Comparison of ENCODE assay signal across 8 mouse cellular contexts in the genomic region with DNA sequence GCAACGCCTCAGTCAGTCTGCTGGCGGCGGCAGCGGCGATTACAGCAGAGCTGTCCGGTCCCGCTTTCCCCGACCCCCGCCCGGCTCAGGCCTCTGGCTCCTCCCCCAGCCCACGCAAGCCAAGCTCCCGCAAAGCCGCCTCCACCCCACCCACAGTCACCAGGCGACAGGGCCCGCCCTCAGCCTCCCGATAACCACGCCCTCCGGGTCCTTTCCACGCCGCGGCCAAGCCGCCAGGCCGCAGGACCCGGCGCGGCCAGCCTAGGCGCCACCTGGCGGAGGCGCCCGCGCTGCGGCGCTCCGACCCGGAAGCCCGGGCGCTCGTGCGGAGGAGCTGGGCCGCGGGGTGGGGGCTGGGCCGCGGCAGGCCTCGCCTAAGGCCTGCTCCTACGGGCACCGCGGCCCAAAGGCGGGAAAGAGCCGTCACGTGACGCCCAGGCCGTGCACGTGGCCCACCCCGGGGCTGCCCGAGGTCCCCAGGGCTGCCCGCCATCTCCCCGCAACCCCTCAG. TPM values are rescaled to one million over a fixed set of nuclear protein-coding genes. Genes with fewer than 3 reads are reported as not detected.
DNase-seq lines count a peak whose midpoint lies in the region; ATAC-seq and TF ChIP-seq lines count a peak whose summit lies in the region.

No protein-coding gene starts in this region.

- H3K27me3 ChIP-seq in embryonic facial prominence, embryonic 13.5 days: no peaks in the 10 kb centered on the region

- no peak for TF ChIP-seq POLR2A in bone marrow, adult 2 months (IDR thresholded peaks at IDR 0.05; ENCODE audit: borderline replicate concordance, control insufficient read depth, low read depth, low read length)

- H3K9me3 ChIP-seq in embryonic facial prominence, embryonic 13.5 days: peaks cover 10% of the 10 kb centered on the region

- peak; percentile 61; the same call in 1 of the 2 replicates for TF ChIP-seq CTCF in bone marrow, adult 2 months (IDR thresholded peaks at IDR 0.05; ENCODE audit: control insufficient read depth, insufficient read depth, low read length)

- DNase-seq in heart, adult 18-20 months: peak; percentile 91 to 95
- peak; percentile 80 for DNase-seq in kidney, adult 11 months
- peak; percentile 77 to 83 for DNase-seq in left cerebral cortex, postnatal 36 days (ENCODE audit: low spot score in 2 of 2)
- peak; percentile 95 for DNase-seq in mesoderm, embryonic 11.5 days (ENCODE audit: low read depth, low spot score)
- peak; percentile 76 for DNase-seq in right cerebral cortex, postnatal 25 days
- DNase-seq in urinary bladder, postnatal 25 days (ENCODE audit: low spot score): peak; percentile 81

- peak overlapping the region; percentile 68 for H3K4me2 ChIP-seq in embryonic facial prominence, embryonic 13.5 days

- H3K4me1 ChIP-seq in bone marrow, adult 2 months (ENCODE audit: control insufficient read depth, insufficient read depth, low read length): no peaks in the 10 kb centered on the region
- H3K4me1 ChIP-seq in embryonic facial prominence, embryonic 13.5 days: 0 out of 2 replicates have a peak, but pooled peaks cover 2% of the 10 kb centered on the region

- ATAC-seq in embryonic facial prominence, embryonic 13.5 days (ENCODE audit: insufficient number of reproducible peaks, insufficient read depth, low FRiP score, low TSS enrichment, low read depth): peak; percentile 83

- H3K36me3 ChIP-seq in embryonic facial prominence, embryonic 13.5 days: peaks cover 6% of the 10 kb centered on the region; the same call in 1 of the 2 replicates

- H3K9ac ChIP-seq in embryonic facial prominence, embryonic 13.5 days: peak overlapping the region; percentile 72

- intact Hi-C loops in left cerebral cortex, postnatal 36 days (cut with DNase I): loop anchor here (2.0 to 5.0 kb wide), 5 partner anchors 120 to 502 kb away; a partner anchor contains a TSS

- peak overlapping the region; percentile 73; the same call in 1 of the 2 replicates for H3K27ac ChIP-seq in bone marrow, adult 2 months (ENCODE audit: control insufficient read depth, insufficient read depth, low read depth, low read length, poor library complexity)
- peak overlapping the region; percentile 76 for H3K27ac ChIP-seq in embryonic facial prominence, embryonic 13.5 days

- peak overlapping the region; percentile 61 for H3K4me3 ChIP-seq in bone marrow, adult 2 months (replicated peaks; ENCODE audit: control insufficient read depth, low read depth, low read length)
- peak overlapping the region; percentile 49 for H3K4me3 ChIP-seq in embryonic facial prominence, embryonic 13.5 days

- 7% methylated on average over 50 of the region's 57 CpGs for WGBS in bone marrow, adult 2 months
- 5% methylated on average over 55 of the region's 57 CpGs for WGBS in embryonic facial prominence, embryonic 13.5 days

RNA-seq across cellular contexts. Expression of a gene that starts 0.7 kb away (rescaled TPM):
- 0.74 TPM in 1 of 2 replicates, not detected in the other for polyA plus RNA-seq in bone marrow, adult 2 months (2011; ENCODE audit: insufficient read depth, insufficient read length, low replicate concordance, missing spikeins)
- polyA plus RNA-seq in embryonic facial prominence, embryonic 13.5 days (2015; fragmentation: Nextera tagmentation; extraction: Ambion mirVana): 0.44 and 0.58 TPM in 2 replicates
- under 1 TPM in 1 of 2 experiments, not detected in 1; 0.49 TPM for total RNA-seq in heart, adult 18-20 months (2021)
- 1 to 10 TPM; 3.7 to 3.9 TPM for total RNA-seq in left cerebral cortex, postnatal 36 days (2021)

Comparison
In these comparisons a context has a peak if more than half of its experiments do, and no peak if none do; other contexts are left out.
1. Peak in every context shown above with its lines: DNase-seq, ATAC-seq, H3K4me3 ChIP-seq and H3K27ac ChIP-seq.